Mouse (Mus musculus) liver, postnatal 0 days (tissue): ENCODE data around the gene Dnah7b.

ENCODE experiments used
- CTCF ChIP-seq: sonication (generic); IDR thresholded peaks from 2 replicates; pipeline ENCODE4 v1.5.1; 2016; ENCODE audit warnings: antibody characterized with exemption, low read depth
- EP300 ChIP-seq: IDR thresholded peaks from 2 replicates; pipeline ENCODE4 v1.6.1; 2016; ENCODE audit warnings: antibody characterized with exemption, low read depth, mild to moderate bottlenecking

DNA sequence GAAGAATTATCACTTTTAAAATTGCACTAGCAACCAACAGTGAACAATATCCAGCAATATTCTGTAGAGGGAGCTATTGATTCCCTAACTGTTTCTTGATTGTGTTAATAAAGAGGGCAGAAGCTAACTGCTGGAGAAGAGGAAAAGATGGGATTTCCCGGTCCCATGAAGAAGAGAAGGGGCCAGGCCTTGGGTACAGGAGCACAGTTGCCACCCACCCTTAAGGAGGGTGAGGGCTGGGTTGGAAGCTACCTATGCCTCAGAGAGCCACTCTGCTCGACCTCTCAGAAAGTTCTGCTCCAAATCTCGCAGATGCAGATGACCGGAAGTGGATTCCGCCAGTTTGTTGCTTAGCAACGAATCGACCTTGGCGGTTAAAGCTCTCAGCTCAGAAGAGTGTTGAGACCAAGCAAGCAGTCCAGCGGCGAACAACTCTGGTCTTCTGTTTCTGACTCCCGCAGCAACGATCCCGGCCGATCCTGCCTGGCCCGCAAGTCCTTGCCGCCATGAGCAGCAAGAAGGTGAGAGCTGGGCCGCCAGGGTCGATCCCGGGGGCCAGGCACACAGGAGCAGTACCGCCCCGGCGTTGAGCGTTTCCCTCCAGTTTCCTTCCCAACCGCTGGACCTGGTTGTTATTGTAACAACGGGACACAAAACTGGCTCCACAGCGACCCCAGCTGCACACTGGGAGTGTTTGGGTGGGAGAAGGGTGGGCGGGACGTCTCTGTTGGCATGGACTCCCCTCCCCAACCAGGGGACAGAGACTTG is 553 bp downstream of the Dnah7b start:
- TF ChIP-seq CTCF (peak; percentile 39), EP300 (no peak)
